Mouse (Mus musculus) stomach, embryonic 16.5 days (tissue): ENCODE data around the gene Smg5. TPM values are rescaled to one million over a fixed set of nuclear protein-coding genes. Genes with fewer than 3 reads are reported as not detected.
"Not testable (repeated sequence)": the region's sequence is repeated elsewhere in the genome, so short reads cannot be mapped to it uniquely, and the experiment has no call there.

ENCODE experiments used
- ATAC-seq: fragments of 200-750 bp; cut with Nextera tagmentation; 2 replicates; pipeline ENCODE4 v1.8.0; 2017; ENCODE audit warnings: moderate number of reproducible peaks, moderate TSS enrichment; ENCODE audit not compliant: insufficient read depth, low FRiP score
- H3K27ac ChIP-seq: fragments of 300-500 bp; sonication (generic); 2 replicates; pipeline ENCODE4 v1.5.1; 2014; ENCODE audit warnings: low read length
- H3K27me3 ChIP-seq: fragments of 300-500 bp; sonication (generic); 2 replicates; pipeline ENCODE4 v1.6.1; 2014; ENCODE audit warnings: low read length, control low read depth, mixed read lengths; ENCODE audit not compliant: control insufficient read depth, insufficient read depth
- H3K36me3 ChIP-seq: fragments of 300-500 bp; sonication (generic); 2 replicates; pipeline ENCODE4 v1.6.1; 2014; ENCODE audit warnings: low read length; ENCODE audit not compliant: control insufficient read depth, insufficient read depth
- H3K4me1 ChIP-seq: fragments of 300-500 bp; sonication (generic); 2 replicates; pipeline ENCODE4 v1.6.1; 2014; ENCODE audit warnings: low read length, control low read depth, mixed read lengths; ENCODE audit not compliant: control insufficient read depth, insufficient read depth
- H3K4me2 ChIP-seq: fragments of 300-500 bp; sonication (generic); 2 replicates; pipeline ENCODE4 v1.6.1; 2014; ENCODE audit warnings: low read depth, low read length, mixed read lengths
- H3K4me3 ChIP-seq: fragments of 300-500 bp; sonication (generic); replicated peaks from 2 replicates; pipeline ENCODE4 v1.5.1; 2014; ENCODE audit warnings: mild to moderate bottlenecking, low read length
- H3K9ac ChIP-seq: fragments of 300-500 bp; sonication (generic); 2 replicates; pipeline ENCODE4 v1.6.1; 2014; ENCODE audit warnings: low read length
- H3K9me3 ChIP-seq: fragments of 300-500 bp; sonication (generic); replicated peaks from 2 replicates; pipeline ENCODE4 v1.6.1; 2016; ENCODE audit warnings: low read length, control low read depth; ENCODE audit not compliant: control insufficient read depth
- WGBS: fragments of 180-500 bp; shearing (Covaris S2); extraction: QIAGEN DNeasy Blood & Tissue Kit; methylation state at CpG from one replicate; pipeline ENCODE4 v1.1.7; 2014; 5-methylcytosine and 5-hydroxymethylcytosine counted together
- polyA plus RNA-seq: library from polyadenylated mRNA; unstranded; fragments of >200 nt; fragmentation: Nextera tagmentation; extraction: Ambion mirVana; gene quantifications from 2 replicates; pipeline ENCODE4 v1.2.1, GENCODE M21; 2015

Gene Smg5
- polyA plus RNA-seq, result 40.0 and 42.9 TPM in 2 replicates

- Histone ChIP-seq H3K36me3 (no peaks in the 10 kb centered on the region), H3K27me3 (no peaks in the 10 kb centered on the region), H3K9me3 (no peaks in the 10 kb centered on the region), H3K9ac (peak within 1 kb of the TSS; percentile 93), H3K4me1 (peaks cover 34% of the 10 kb centered on the region), H3K4me3 (peak within 1 kb of the TSS; percentile 83), H3K4me2 (peak within 1 kb of the TSS; percentile 84), H3K27ac (peak within 1 kb of the TSS; percentile 97)
- WGBS, result 1% methylated on average over 56 of the region's 66 CpGs
- peak; percentile 91 for ATAC-seq
These were observed at the start of gene Smg5, which contains the start of gene Tmem79 for GRCm38 (mm10) chr3:88336058-88337013. Gene Smg5, plus strand, starts transcription at chr3:88336260. Gene Tmem79, minus strand, starts transcription at chr3:88336148.

- Histone ChIP-seq H3K36me3 (no peaks in the 10 kb centered on the region), H3K9ac (no peak within 1 kb of the TSS), H3K4me1 (no peaks in the 10 kb centered on the region), H3K4me3 (no peak within 1 kb of the TSS), H3K4me2 (no peak within 1 kb of the TSS), H3K27me3 (no peaks in the 10 kb centered on the region), H3K27ac (no peak within 1 kb of the TSS), H3K9me3 (no peaks in the 10 kb centered on the region)
- no peak for ATAC-seq
- 98% methylated on average over 4 of the region's 4 CpGs for WGBS
These were observed 49.0 kb upstream of the Smg5 start, which contains the start of gene Gm38392 for GRCm38 (mm10) chr3:88287110-88287509. Gene Gm38392, minus strand, starts transcription at chr3:88287210.

GRCm38 (mm10) chr3:88288133-88288713, 47.8 kb upstream of the Smg5 start:
- not testable (repeated sequence) for H3K36me3 ChIP-seq, ATAC-seq, H3K27ac ChIP-seq, H3K9ac ChIP-seq, H3K4me3 ChIP-seq, H3K9me3 ChIP-seq, H3K27me3 ChIP-seq, H3K4me2 ChIP-seq, H3K4me1 ChIP-seq
- WGBS, result 68% methylated on average over 8 of the region's 10 CpGs

- Histone ChIP-seq H3K4me2 (no peak overlapping the region), H3K9ac (no peak overlapping the region), H3K4me1 (peaks cover 2% of the 10 kb centered on the region; the same call in 1 of the 2 replicates), H3K36me3 (no peaks in the 10 kb centered on the region), H3K9me3 (no peaks in the 10 kb centered on the region), H3K27me3 (no peaks in the 10 kb centered on the region), H3K4me3 (no peak overlapping the region), H3K27ac (no peak overlapping the region)
- 54% methylated on average over 4 of the region's 4 CpGs for WGBS
- ATAC-seq, result no peak
These were observed 44.1 kb upstream of the Smg5 start for GRCm38 (mm10) chr3:88291970-88292369.

- Histone ChIP-seq H3K4me1 (peaks cover 11% of the 10 kb centered on the region), H3K9ac (peak overlapping the region; percentile 85), H3K4me2 (peak overlapping the region; percentile 74)
- H3K4me3 ChIP-seq, H3K36me3 ChIP-seq, H3K27ac ChIP-seq, H3K27me3 ChIP-seq, ATAC-seq, H3K9me3 ChIP-seq: not testable (repeated sequence)
- WGBS, result 42% methylated on average over 1 of the region's 1 CpGs
These were observed 40.8 kb upstream of the Smg5 start for GRCm38 (mm10) chr3:88295272-88295671.

GRCm38 (mm10) chr3:88296110-88296560, 39.9 kb upstream of the Smg5 start:
- H3K27ac ChIP-seq, result peak overlapping the region; percentile 97
- H3K4me3 ChIP-seq, result peak overlapping the region; percentile 69
- H3K4me2 ChIP-seq, result peak overlapping the region; percentile 74
- H3K27me3 ChIP-seq, result no peaks in the 10 kb centered on the region
- H3K9me3 ChIP-seq, result no peaks in the 10 kb centered on the region
- 0 out of 2 replicates have a peak, but pooled peaks have one; percentile 15 for ATAC-seq
- H3K9ac ChIP-seq, result peak overlapping the region; percentile 85
- H3K4me1 ChIP-seq, result peaks cover 11% of the 10 kb centered on the region
- 1% methylated on average over 12 of the region's 12 CpGs for WGBS
- H3K36me3 ChIP-seq, result peaks cover 10% of the 10 kb centered on the region

- WGBS, result under 1% methylated on average over 44 of the region's 44 CpGs
- H3K9me3 ChIP-seq, result no peaks in the 10 kb centered on the region
- no peaks in the 10 kb centered on the region for H3K27me3 ChIP-seq
- peak; percentile 98 for ATAC-seq
- peaks cover 11% of the 10 kb centered on the region for H3K4me1 ChIP-seq
- peak within 1 kb of the TSS; percentile 97 for H3K27ac ChIP-seq
- H3K9ac ChIP-seq, result peak within 1 kb of the TSS; percentile 95
- H3K4me2 ChIP-seq, result peak within 1 kb of the TSS; percentile 93
- H3K36me3 ChIP-seq, result peaks cover 14% of the 10 kb centered on the region
- H3K4me3 ChIP-seq, result peak within 1 kb of the TSS; percentile 69
These were observed 39.3 kb upstream of the Smg5 start, which contains the start of the genes Tsacc and Cct3 for GRCm38 (mm10) chr3:88296561-88297318. Gene Tsacc, minus strand, starts transcription at chr3:88296999. Gene Cct3, plus strand, starts transcription at chr3:88297116.

GRCm38 (mm10) chr3:88297321-88297851, 38.7 kb upstream of the Smg5 start:
- peaks cover 14% of the 10 kb centered on the region for H3K36me3 ChIP-seq
- H3K9ac ChIP-seq, result peak overlapping the region; percentile 95
- H3K4me1 ChIP-seq, result peaks cover 11% of the 10 kb centered on the region
- no peak for ATAC-seq
- H3K9me3 ChIP-seq, result no peaks in the 10 kb centered on the region
- peak overlapping the region; percentile 69 for H3K4me3 ChIP-seq
- no peaks in the 10 kb centered on the region for H3K27me3 ChIP-seq
- H3K4me2 ChIP-seq, result peak overlapping the region; percentile 93
- H3K27ac ChIP-seq, result peak overlapping the region; percentile 96
- WGBS, result under 1% methylated on average over 30 of the region's 30 CpGs
